Mouse (Mus musculus) liver, embryonic 11.5 days (tissue): ENCODE data around the gene Zwilch. TPM values are rescaled to one million over a fixed set of nuclear protein-coding genes. Genes with fewer than 3 reads are reported as not detected.
"Not testable (repeated sequence)": the region's sequence is repeated elsewhere in the genome, so short reads cannot be mapped to it uniquely, and the experiment has no call there.

Experiments used
- ATAC-seq: fragments of 200-750 bp; cut with Nextera tagmentation; replicated peaks from 2 replicates; pipeline ENCODE4 v1.8.0; 2017; ENCODE audit warnings: moderate number of reproducible peaks, mild to moderate bottlenecking, moderate TSS enrichment, moderate library complexity; ENCODE audit not compliant: low FRiP score
- DNase-seq: peaks from one replicate; pipeline ENCODE4 v3.0.0-alpha.2; 2017; ENCODE audit warnings: low spot score
- H3K27ac ChIP-seq: fragments of 300-500 bp; sonication (generic); 2 replicates; pipeline ENCODE4 v1.5.1; 2014; ENCODE audit warnings: mild to moderate bottlenecking, low read depth, low read length, control low read depth
- H3K27me3 ChIP-seq: fragments of 300-500 bp; sonication (generic); replicated peaks from 2 replicates; pipeline ENCODE4 v1.6.1; 2014; ENCODE audit warnings: low read length, mixed read lengths; ENCODE audit not compliant: control insufficient read depth, insufficient read depth
- H3K36me3 ChIP-seq: fragments of 300-500 bp; sonication (generic); 2 replicates; pipeline ENCODE4 v1.6.1; 2014; ENCODE audit warnings: mild to moderate bottlenecking, low read length, moderate library complexity, mixed read lengths; ENCODE audit not compliant: control insufficient read depth, insufficient read depth
- H3K4me1 ChIP-seq: fragments of 300-500 bp; sonication (generic); replicated peaks from 2 replicates; pipeline ENCODE4 v1.6.1; 2014; ENCODE audit warnings: low read length, mixed read lengths; ENCODE audit not compliant: control insufficient read depth, insufficient read depth
- H3K4me2 ChIP-seq: fragments of 300-500 bp; sonication (generic); 2 replicates; pipeline ENCODE4 v1.6.1; 2014; ENCODE audit warnings: mild to moderate bottlenecking, control low read depth, moderate library complexity
- H3K4me3 ChIP-seq: fragments of 300-500 bp; sonication (generic); 2 replicates; pipeline ENCODE4 v1.5.1; 2014; ENCODE audit warnings: low read depth, low read length, control low read depth
- H3K9ac ChIP-seq: fragments of 300-500 bp; sonication (generic); 2 replicates; pipeline ENCODE4 v1.6.1; 2014; ENCODE audit warnings: low read depth, low read length, control low read depth
- H3K9me3 ChIP-seq: fragments of 300-500 bp; sonication (generic); 2 replicates; pipeline ENCODE4 v1.6.1; 2016; ENCODE audit warnings: low read length, inconsistent platforms, mixed read lengths; ENCODE audit not compliant: control insufficient read depth
- WGBS: fragments of 180-500 bp; shearing (Covaris S2); extraction: QIAGEN DNeasy Blood & Tissue Kit; methylation state at CpG from one replicate; pipeline ENCODE4 v1.1.7; 2014; 5-methylcytosine and 5-hydroxymethylcytosine counted together
- polyA plus RNA-seq: library from polyadenylated mRNA; unstranded; fragments of >200 nt; fragmentation: Nextera tagmentation; extraction: Ambion mirVana; gene quantifications from 2 replicates; pipeline ENCODE4 v1.2.1, GENCODE M21; 2014

Gene Zwilch
- polyA plus RNA-seq, 1 experiment from 2014 or later = 47.1 TPM

- ATAC-seq (no peak), DNase-seq (no peak)
- Histone ChIP-seq H3K4me2 (no peak overlapping the region), H3K9me3 (no peaks in the 10 kb centered on the region), H3K27ac (no peak overlapping the region), H3K27me3 (no peaks in the 10 kb centered on the region), H3K9ac (no peak overlapping the region), H3K4me1 (no peaks in the 10 kb centered on the region; the same call in 1 of the 2 replicates), H3K36me3 (peaks cover 6% of the 10 kb centered on the region), H3K4me3 (no peak overlapping the region)
- WGBS = 51% methylated on average over 4 of the region's 4 CpGs
Measured at GRCm38 (mm10) chr9:64216090-64216489, 43.2 kb upstream of the Zwilch start.

DNA sequence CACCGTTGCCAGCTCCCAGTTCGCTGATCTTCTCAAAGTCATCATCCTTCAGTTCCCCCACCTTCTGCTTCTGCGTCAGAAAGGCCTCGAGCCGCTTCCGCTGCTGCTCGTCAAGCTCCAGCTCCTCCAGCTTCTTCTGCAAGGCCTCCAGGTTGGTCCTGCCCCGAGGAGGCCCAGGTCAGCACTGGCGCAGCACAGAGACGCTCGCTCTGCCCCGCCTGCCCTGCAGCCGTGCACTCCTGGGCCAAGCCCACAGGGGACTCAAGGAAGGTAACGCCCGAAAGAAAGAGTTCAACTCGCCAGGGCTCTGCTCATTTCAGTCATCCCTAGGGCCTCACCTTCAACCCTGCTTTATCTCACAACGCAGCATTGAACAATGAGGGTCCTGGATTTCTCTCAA is 41.5 kb upstream of the Zwilch start:
- H3K4me1 ChIP-seq = no peaks in the 10 kb centered on the region
- no peak overlapping the region for H3K27ac ChIP-seq
- H3K9ac ChIP-seq = no peak overlapping the region
- no peak for ATAC-seq
- H3K4me2 ChIP-seq = no peak overlapping the region
- H3K27me3 ChIP-seq = no peaks in the 10 kb centered on the region
- WGBS = 83% methylated on average over 17 of the region's 17 CpGs
- no peak for DNase-seq
- H3K9me3 ChIP-seq = no peaks in the 10 kb centered on the region
- H3K36me3 ChIP-seq = peaks cover 8% of the 10 kb centered on the region
- H3K4me3 ChIP-seq = no peak overlapping the region

- no peaks in the 10 kb centered on the region for H3K27me3 ChIP-seq
- ATAC-seq = no peak
- WGBS = 87% methylated on average over 3 of the region's 3 CpGs
- H3K36me3 ChIP-seq = peaks cover 17% of the 10 kb centered on the region
- H3K9me3 ChIP-seq = no peaks in the 10 kb centered on the region
- H3K9ac ChIP-seq = no peak overlapping the region
- H3K4me3 ChIP-seq = no peak overlapping the region
- H3K27ac ChIP-seq = no peak overlapping the region
- no peaks in the 10 kb centered on the region for H3K4me1 ChIP-seq
- DNase-seq = no peak
- no peak overlapping the region for H3K4me2 ChIP-seq
Measured at GRCm38 (mm10) chr9:64207509-64208084, 34.7 kb upstream of the Zwilch start.

DNA sequence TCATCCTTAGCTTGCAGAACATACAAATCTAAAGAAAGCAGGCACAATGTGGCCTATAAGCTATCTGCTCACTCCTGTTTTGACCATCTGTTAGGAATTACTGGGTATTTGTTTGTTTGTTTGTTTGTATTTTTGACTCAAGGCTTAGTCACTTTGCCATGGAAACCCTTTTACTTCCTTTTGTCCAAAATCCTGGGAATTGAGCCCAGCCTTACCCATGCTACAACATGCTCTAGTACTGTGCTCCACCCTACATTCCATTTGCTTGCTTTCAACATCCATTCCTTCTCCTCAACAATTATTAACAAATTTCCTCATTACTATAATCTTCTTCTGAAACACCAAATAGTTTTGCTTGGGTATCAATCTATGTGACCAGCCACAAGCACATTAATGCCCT is 30.0 kb upstream of the Zwilch start:
- no peak overlapping the region for H3K27ac ChIP-seq
- ATAC-seq = no peak
- H3K27me3 ChIP-seq = no peaks in the 10 kb centered on the region
- peaks cover 12% of the 10 kb centered on the region for H3K36me3 ChIP-seq
- H3K9me3 ChIP-seq = no peaks in the 10 kb centered on the region
- DNase-seq = no peak
- no peak overlapping the region for H3K9ac ChIP-seq
- no peak overlapping the region for H3K4me2 ChIP-seq
- H3K4me3 ChIP-seq = no peak overlapping the region
- no peaks in the 10 kb centered on the region for H3K4me1 ChIP-seq

GRCm38 (mm10) chr9:64202331-64202730 is 29.4 kb upstream of the Zwilch start:
- H3K4me1 ChIP-seq = no peaks in the 10 kb centered on the region
- H3K4me2 ChIP-seq = no peak overlapping the region
- DNase-seq = no peak
- ATAC-seq = no peak
- H3K36me3 ChIP-seq = peaks cover 12% of the 10 kb centered on the region
- no peaks in the 10 kb centered on the region for H3K27me3 ChIP-seq
- no peak overlapping the region for H3K4me3 ChIP-seq
- H3K9ac ChIP-seq = no peak overlapping the region
- no peaks in the 10 kb centered on the region for H3K9me3 ChIP-seq
- no peak overlapping the region for H3K27ac ChIP-seq

GRCm38 (mm10) chr9:64199897-64200296 is 27.0 kb upstream of the Zwilch start:
- DNase-seq (no peak), ATAC-seq (no peak)
- peaks cover 7% of the 10 kb centered on the region; the same call in 1 of the 2 replicates for H3K36me3 ChIP-seq
- no peaks in the 10 kb centered on the region for H3K9me3 ChIP-seq
- no peak overlapping the region for H3K9ac ChIP-seq
- no peak overlapping the region for H3K4me2 ChIP-seq
- WGBS = 65% methylated on average over 2 of the region's 2 CpGs
- H3K4me3 ChIP-seq = no peak overlapping the region
- no peaks in the 10 kb centered on the region for H3K27me3 ChIP-seq
- no peak overlapping the region for H3K27ac ChIP-seq
- H3K4me1 ChIP-seq = no peaks in the 10 kb centered on the region

DNA sequence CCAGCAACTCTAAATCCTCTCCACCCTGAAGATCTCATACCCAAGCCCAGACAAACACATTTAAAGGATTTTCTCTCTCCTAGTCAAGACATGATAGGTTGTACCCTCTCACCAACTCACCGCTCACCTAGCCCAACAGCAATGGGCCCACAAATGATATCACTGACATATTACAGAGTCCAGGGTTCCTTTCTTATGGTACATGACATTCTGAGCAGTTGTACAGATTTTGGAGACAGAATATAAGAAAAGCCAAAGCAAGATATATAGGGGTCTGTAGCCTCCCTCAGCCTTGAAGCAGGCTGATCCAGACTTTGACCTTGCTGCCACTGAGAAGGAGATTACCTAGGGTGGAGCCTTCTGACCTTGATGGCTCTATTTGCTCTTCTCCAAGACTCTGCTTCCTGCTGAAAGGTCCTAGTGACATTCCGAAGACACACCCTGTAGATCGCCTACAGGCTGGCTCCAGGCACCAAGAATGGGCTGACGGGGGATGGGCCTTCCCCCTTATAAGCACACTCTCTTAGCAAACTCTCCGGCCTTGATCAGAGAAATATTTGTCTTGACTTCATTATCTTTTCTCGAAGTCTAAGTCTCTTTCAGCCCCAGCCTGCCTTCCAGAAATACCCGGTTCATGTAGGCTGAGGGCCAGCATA is 26.0 kb upstream of the Zwilch start:
- not testable (repeated sequence) for H3K9ac ChIP-seq, H3K4me2 ChIP-seq, DNase-seq, H3K9me3 ChIP-seq, H3K4me3 ChIP-seq, ATAC-seq, H3K27ac ChIP-seq, H3K27me3 ChIP-seq, H3K4me1 ChIP-seq, H3K36me3 ChIP-seq
- WGBS = 90% methylated on average over 7 of the region's 7 CpGs

DNA sequence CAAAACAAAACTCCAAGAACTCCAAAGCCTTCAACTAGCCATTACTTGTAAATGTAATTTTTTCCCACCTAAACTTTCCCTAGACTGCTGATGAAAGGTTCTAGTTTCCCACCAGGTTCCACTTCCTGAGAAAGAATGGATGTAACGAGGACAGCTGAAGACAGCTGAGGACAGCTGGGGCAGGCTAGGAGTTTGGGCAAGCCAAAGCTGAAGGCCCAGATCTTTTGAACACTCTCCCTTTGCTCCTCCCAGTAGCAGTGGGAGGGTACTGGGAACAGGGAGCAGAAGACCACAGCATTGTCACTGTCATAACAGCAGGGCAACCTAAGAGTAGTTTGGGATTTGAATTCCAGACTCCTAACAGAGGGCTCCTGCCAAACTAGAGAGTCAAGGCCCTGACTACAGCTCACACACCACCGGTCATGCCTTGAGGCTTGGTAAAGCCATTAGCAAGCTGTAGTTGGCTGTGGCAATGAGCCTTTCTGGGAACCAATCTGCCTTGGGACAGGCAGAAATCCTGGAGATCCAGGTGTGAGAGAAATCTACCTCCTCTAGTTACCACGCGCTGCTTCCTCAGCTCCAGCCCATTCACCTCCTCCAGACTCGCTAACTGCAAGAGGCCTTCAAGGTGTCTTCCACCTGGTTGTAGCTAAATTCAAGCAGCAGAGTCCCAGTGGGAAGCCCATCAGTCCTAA is 25.3 kb upstream of the Zwilch start:
- no peak for DNase-seq
- WGBS = 95% methylated on average over 5 of the region's 5 CpGs
- Histone ChIP-seq H3K4me3 (no peak overlapping the region), H3K4me1 (no peaks in the 10 kb centered on the region), H3K36me3 (peaks cover 7% of the 10 kb centered on the region; the same call in 1 of the 2 replicates), H3K9me3 (no peaks in the 10 kb centered on the region), H3K27ac (no peak overlapping the region), H3K9ac (no peak overlapping the region), H3K27me3 (no peaks in the 10 kb centered on the region), H3K4me2 (no peak overlapping the region)
- ATAC-seq = no peak

- Histone ChIP-seq H3K4me1 (no peaks in the 10 kb centered on the region), H3K27me3 (no peaks in the 10 kb centered on the region), H3K4me3 (no peak overlapping the region), H3K27ac (no peak overlapping the region), H3K36me3 (peaks cover 8% of the 10 kb centered on the region; the same call in 1 of the 2 replicates), H3K4me2 (no peak overlapping the region), H3K9me3 (no peaks in the 10 kb centered on the region), H3K9ac (no peak overlapping the region)
- DNase-seq (no peak), ATAC-seq (no peak)
- WGBS = 87% methylated on average over 8 of the region's 8 CpGs
Measured at GRCm38 (mm10) chr9:64197524-64197923, 24.6 kb upstream of the Zwilch start.
